Mouse (Mus musculus) skeletal muscle tissue, adult 2 months (tissue): ENCODE results near the gene Sh3bp1.
A peak's percentile ranks its signal among the peaks of the same experiment; 100 is the strongest.

ENCODE experiments used
- DNase-seq: peaks from one replicate; pipeline ENCODE4 v3.0.0-alpha.2; 2012; ENCODE audit warnings: low read depth, low spot score

The Sh3bp1 gene

DNA sequence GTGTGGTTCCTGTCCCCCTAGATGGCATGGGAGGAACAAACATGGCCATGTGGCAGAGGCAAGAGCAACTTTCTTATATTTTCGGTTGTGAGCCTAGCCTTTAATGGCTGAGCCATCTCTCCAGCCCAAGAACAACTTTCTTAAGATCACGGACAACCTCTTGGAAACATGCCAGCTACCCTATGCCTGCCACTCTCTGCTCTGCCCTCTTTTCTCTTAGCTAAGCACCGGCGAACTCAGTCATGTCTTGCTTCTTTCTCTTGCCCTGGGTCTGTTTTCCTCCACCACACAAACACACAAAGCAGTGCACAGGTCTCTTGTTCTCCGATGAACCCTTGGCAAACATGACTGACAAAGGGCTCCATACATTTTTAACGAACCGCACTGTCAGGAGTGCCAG lies 46.7 kb downstream of the Sh3bp1 start:
- no peak for DNase-seq

GRCm38 (mm10) chr15:78947657-78948056 lies 48.1 kb downstream of the Sh3bp1 start, which contains the start of gene Triobp:
Triobp (plus strand) TSS chr15:78947724.
- peak; percentile 88 for DNase-seq

DNA sequence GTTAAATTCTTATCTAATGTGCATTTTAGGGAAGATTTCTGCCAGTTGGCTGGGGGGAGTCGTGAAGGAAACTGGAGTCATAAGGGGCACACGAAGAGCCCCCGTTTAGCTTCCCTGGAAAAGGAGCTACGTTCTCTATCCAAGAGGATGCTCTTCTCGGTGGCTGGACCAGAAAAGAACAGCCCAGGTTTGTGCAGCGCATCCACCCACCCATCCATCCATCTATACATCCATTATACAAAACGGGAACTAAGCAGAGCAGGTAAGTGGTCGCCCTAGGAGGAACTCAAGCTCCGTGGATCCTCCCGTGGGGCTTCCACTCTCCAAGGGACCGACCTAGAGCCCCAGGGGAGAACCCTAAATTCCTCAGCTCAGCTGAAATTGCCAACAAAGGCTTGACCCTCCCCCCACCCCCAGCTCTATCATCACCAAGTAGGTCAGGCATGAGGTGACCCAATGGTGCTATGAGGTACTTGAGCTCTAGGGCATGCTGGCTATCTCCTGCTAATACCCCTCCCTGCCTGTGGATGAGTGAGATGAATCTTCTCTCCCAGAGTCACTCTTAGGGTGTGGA lies 48.7 kb downstream of the Sh3bp1 start:
- DNase-seq = no peak

DNA sequence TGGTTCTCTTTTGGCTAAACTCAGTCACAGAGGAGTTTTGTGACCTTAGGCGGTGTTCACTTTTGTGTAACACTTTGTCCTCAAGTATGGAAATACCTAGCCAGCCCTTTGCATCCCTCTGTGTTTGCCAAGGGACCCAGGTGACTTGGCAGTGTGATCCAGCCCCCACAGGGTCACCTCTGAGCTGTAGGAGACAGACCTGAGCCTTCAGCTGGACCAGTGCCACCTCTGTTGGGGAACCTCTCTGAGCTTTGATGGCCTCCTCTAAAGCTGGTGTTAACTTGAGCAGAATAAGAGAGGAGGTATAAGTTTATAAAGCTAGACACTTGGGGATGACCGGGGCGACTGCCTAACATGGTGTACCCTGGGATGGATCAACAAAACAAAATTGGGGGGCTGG lies 49.3 kb downstream of the Sh3bp1 start:
- no peak for DNase-seq

DNA sequence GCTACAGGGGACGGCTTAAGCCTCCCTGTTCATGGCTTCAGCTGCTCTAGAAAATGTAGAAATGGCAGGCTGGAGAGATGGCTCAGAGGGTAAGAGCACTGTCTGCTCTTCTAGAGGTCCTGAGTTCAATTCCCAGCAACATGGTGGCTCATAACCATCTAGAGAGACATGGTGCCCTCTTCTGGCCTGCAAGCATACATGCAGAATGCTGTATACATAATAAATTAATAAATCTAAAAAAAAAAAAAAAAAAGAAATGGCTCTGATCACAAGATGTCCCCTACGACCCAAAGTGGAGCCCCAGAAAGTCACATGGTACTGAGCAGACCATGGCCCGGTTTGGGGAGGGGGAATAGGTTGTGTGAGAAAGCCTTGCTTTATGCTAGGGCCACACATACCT lies 56.1 kb downstream of the Sh3bp1 start:
- no peak for DNase-seq

- no peak for DNase-seq
Observed at GRCm38 (mm10) chr15:78956351-78956750, 56.8 kb downstream of the Sh3bp1 start.

DNA sequence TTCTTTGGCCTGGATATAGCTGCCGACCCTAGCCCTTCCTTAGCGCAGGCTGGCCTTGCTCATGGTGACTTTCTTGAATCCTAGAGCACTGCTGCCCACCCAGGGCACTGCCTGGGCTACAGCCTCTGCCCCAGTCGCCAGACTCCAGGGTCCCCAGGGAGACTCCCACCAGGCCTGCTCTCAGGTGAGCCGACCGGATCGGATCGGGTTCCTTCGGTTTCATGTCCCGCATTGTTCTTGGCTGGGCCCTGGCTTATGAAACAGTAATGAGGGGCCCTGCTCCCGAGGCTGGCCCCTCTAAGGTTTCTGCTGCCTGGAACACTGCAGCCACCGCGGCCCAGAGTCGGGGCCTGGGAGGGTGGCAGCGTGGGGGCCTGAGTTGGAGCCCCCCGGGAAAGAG lies 57.5 kb downstream of the Sh3bp1 start:
- no peak for DNase-seq

DNA sequence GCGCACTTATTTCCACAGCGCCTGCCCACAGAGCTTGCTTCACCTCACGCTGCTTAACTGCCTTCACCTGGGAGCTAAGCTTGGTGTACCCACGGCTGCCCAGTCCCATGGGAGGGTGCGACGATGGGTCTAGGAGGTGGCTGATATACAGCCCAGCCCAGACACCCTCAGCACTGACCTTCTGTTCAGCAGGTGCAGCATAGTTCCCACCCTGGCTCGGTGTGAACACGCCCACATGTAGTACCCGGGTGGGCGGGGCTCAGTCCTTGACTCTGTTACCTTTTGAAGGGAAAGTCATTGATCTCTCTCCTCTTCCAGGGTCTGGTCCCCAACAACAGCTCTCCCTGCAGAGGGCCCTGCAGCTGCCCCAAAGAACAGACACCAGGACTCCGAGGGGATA lies 60.0 kb downstream of the Sh3bp1 start:
- DNase-seq = no peak

DNA sequence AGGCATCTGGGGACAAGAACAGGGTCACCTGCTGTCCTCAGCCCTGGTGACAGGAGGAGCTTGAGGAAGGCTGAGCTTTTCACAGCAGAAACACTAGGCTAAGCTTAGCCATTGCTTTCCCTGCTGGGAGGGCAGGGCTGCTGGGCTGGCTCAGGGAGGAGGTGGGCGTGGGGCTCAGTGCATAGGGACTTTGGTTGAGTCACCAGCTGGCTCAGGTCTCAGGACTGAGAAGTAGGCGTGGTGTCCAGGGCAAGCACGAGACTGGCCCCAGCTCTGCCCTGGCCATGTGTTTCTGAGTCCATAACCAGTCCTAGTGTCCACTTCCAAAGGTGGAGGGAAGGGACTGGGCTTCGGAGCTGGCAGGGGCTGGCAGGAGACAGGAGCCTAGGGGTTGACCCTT lies 60.5 kb downstream of the Sh3bp1 start:
- peak; percentile 73 for DNase-seq
